Mouse (Mus musculus): Measurements from ENCODE around the gene Map3k1.

DNA sequence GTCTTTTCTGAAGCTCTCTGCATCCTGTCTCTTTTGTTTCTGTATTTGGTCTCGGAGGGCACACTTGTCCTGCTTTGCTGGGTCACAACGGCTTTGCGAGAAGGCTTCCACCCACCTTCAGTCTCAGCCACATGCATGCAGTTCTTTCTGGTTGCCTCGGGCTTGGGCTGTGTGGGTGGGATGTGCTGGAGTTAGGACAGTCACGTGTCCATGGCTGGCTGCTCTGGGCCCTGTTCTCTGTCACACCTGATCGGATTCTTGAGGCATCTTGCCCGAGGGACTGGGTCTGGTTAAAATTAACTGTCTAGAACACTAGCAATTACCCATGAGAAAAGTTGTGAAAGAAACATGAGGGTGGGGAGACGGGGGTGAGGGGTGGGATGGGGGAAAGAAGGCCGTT is 36.7 kb upstream of the Map3k1 start:
- TF ChIP-seq CTCF (IDR thresholded peaks at IDR 0.05; ENCODE audit: low read depth, low read length) (no peak), POLR2A (IDR thresholded peaks at IDR 0.05; ENCODE audit: insufficient read depth, low read length) (no peak)

All from ES-Bruce4 (cell line).